Mouse (Mus musculus) ES-E14 (cell line): ENCODE data around the gene Vipr2.

Experiments used
- CHD2 ChIP-seq: IDR thresholded peaks from 2 replicates; pipeline ENCODE4 v1.6.1; 2014; ENCODE audit warnings: mild to moderate bottlenecking, low read depth, low read length, inconsistent platforms
- HCFC1 ChIP-seq: IDR thresholded peaks from 2 replicates; pipeline ENCODE4 v1.6.1; 2012; ENCODE audit warnings: low read length, inconsistent platforms, borderline replicate concordance; ENCODE audit not compliant: insufficient read depth
- MAFK ChIP-seq: IDR thresholded peaks from 2 replicates; pipeline ENCODE4 v1.6.1; 2014; ENCODE audit warnings: mild to moderate bottlenecking, low read depth, low read length, inconsistent platforms; ENCODE audit not compliant: insufficient read depth
- ZNF384 ChIP-seq: IDR thresholded peaks from 2 replicates; pipeline ENCODE4 v1.6.1; 2012; ENCODE audit warnings: low read depth, low read length, inconsistent platforms

GRCm38 (mm10) chr12:116035346-116035745, 42.2 kb upstream of the Vipr2 start:
- TF ChIP-seq MAFK (no peak), CHD2 (no peak), HCFC1 (no peak), ZNF384 (no peak)
